Mouse (Mus musculus) limb, embryonic 11.5 days (tissue): ENCODE measurements around the gene Armh1. TPM values are rescaled to one million over a fixed set of nuclear protein-coding genes. Genes with fewer than 3 reads are reported as not detected.

Source experiments
- ATAC-seq: fragments of 200-750 bp; cut with Nextera tagmentation; 2 replicates; pipeline ENCODE4 v1.8.0; 2017; ENCODE audit warnings: low read depth; ENCODE audit not compliant: insufficient number of reproducible peaks, low FRiP score, low TSS enrichment
- DNase-seq: peaks from one replicate; pipeline ENCODE4 v3.0.0-alpha.2; 2015; ENCODE audit warnings: low spot score
- H3K27ac ChIP-seq: fragments of 300-500 bp; sonication (generic); replicated peaks from 2 replicates; pipeline ENCODE4 v1.5.1; 2014; ENCODE audit warnings: low read depth, mild to moderate bottlenecking, low read length
- H3K27me3 ChIP-seq: fragments of 300-500 bp; sonication (generic); 2 replicates; pipeline ENCODE4 v1.6.1; 2014; ENCODE audit warnings: mild to moderate bottlenecking, low read length, mixed read lengths; ENCODE audit not compliant: control insufficient read depth, insufficient read depth
- H3K36me3 ChIP-seq: fragments of 300-500 bp; sonication (generic); 2 replicates; pipeline ENCODE4 v1.6.1; 2014; ENCODE audit warnings: mild to moderate bottlenecking, low read length, moderate library complexity, mixed read lengths; ENCODE audit not compliant: control insufficient read depth, insufficient read depth
- H3K4me1 ChIP-seq: fragments of 300-500 bp; sonication (generic); 2 replicates; pipeline ENCODE4 v1.6.1; 2014; ENCODE audit warnings: low read length, mixed read lengths; ENCODE audit not compliant: control insufficient read depth, insufficient read depth
- H3K4me2 ChIP-seq: fragments of 300-500 bp; sonication (generic); 2 replicates; pipeline ENCODE4 v1.6.1; 2014; ENCODE audit warnings: low read depth, mild to moderate bottlenecking, moderate library complexity; ENCODE audit not compliant: severe bottlenecking
- H3K4me3 ChIP-seq: fragments of 300-500 bp; sonication (generic); 2 replicates; pipeline ENCODE4 v1.5.1; 2014; ENCODE audit warnings: low read depth, low read length
- H3K9ac ChIP-seq: fragments of 300-500 bp; sonication (generic); 2 replicates; pipeline ENCODE4 v1.6.1; 2014; ENCODE audit warnings: mild to moderate bottlenecking, low read length
- H3K9me3 ChIP-seq: fragments of 300-500 bp; sonication (generic); 2 replicates; pipeline ENCODE4 v1.6.1; 2016; ENCODE audit warnings: low read length; ENCODE audit not compliant: control insufficient read depth
- WGBS: fragments of 180-500 bp; shearing (Covaris S2); extraction: QIAGEN DNeasy Blood & Tissue Kit; methylation state at CpG from one replicate; pipeline ENCODE4 v1.1.7; 2014; 5-methylcytosine and 5-hydroxymethylcytosine counted together
- polyA plus RNA-seq: library from polyadenylated mRNA; unstranded; fragments of >200 nt; fragmentation: Nextera tagmentation; extraction: Ambion mirVana; gene quantifications from 2 replicates; pipeline ENCODE4 v1.2.1, GENCODE M21; 2014

The Armh1 gene
- 0.12 TPM in 1 of 2 replicates, not detected in the other for polyA plus RNA-seq

DNA sequence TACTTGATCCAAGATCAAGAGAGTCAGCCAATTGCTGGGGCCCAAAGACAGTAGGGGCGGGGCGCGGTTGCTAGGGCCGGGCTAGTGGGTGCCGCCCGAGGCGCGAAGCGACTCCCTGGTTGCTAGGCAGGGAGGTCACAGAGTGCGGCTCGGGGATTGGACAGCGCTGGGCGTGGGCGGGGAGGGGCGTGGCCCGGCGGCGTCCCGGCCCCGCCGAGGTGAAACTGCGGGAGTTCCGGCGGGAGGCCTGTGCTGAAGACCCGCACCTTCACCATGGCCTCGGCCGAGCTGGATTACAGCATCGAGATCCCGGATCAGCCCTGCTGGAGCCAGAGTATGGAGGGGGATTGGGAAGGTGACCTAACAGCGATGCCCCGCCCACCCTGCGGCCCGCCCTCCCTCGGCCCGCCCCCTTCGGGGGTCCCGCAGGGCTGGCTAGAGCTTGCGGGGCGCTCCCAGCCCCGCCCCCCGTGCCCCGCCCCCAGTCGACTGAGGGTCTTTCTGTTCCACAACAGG lies at the start of gene Armh1, which contains the start of gene Tmem53:
Gene Armh1, minus strand, starts transcription at position 325 of the 516 bp plus-strand sequence.
Gene Tmem53, plus strand, starts transcription at position 151 of the 516 bp plus-strand sequence.
- peak within 1 kb of the TSS; percentile 58 for H3K4me3 ChIP-seq
- ATAC-seq (peak; percentile 98), DNase-seq (peak; percentile 96)
- peak within 1 kb of the TSS; percentile 76; the same call in 1 of the 2 replicates for H3K27ac ChIP-seq
- H3K9ac ChIP-seq: peak within 1 kb of the TSS; percentile 64
- H3K4me1 ChIP-seq: peaks cover 7% of the 10 kb centered on the region; the same call in 1 of the 2 replicates
- no peaks in the 10 kb centered on the region for H3K36me3 ChIP-seq
- no peaks in the 10 kb centered on the region for H3K9me3 ChIP-seq
- no peaks in the 10 kb centered on the region for H3K27me3 ChIP-seq
- peak within 1 kb of the TSS; percentile 46 for H3K4me2 ChIP-seq
- under 1% methylated on average over 26 of the region's 43 CpGs for WGBS

DNA sequence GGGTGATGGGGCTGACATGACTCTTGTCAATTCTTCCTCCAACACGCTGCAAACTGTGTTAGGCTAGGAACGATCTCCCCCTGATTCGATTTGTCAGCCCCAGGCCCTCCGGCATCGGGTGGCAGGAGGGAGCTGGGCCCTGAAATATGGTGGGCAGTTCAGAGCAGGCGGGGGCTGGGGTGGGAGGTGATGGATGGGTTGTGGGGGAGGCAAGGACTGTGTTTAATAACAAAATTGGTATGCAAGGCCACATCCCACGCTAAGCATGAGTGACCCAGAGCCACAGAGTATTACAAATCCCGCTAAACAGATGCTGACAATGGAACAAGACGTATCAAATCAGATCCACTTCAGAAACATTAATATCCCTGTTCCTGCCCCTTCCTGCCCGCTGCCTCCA lies 48.0 kb upstream of the Armh1 start:
- DNase-seq (no peak), ATAC-seq (no peak)
- no peak overlapping the region for H3K27ac ChIP-seq
- H3K9me3 ChIP-seq: no peaks in the 10 kb centered on the region
- H3K4me2 ChIP-seq: no peak overlapping the region
- H3K27me3 ChIP-seq: peaks cover 22% of the 10 kb centered on the region
- H3K9ac ChIP-seq: no peak overlapping the region
- H3K36me3 ChIP-seq: no peaks in the 10 kb centered on the region
- peaks cover 12% of the 10 kb centered on the region; the same call in 1 of the 2 replicates for H3K4me1 ChIP-seq
- 65% methylated on average over 10 of the region's 10 CpGs for WGBS
- no peak overlapping the region for H3K4me3 ChIP-seq

DNA sequence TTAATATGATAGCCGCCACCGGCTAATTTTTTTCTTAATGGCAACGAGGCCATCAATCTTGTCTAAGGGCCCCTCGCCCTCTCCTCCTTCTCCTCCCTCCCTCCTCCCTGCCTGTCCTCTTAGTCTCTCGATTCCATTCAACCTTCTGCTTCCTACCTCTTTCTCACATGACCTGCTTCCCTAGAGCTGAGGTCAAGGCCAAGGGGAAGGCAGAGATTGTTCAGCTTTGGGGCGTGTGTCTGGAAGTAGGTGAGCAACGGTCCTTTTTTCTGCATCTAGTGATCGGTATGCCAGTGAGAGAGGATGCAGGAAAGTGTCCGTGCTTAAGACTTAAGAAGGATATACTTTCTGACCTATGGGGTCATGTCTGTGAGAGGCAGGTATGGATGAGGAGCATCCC lies 45.9 kb upstream of the Armh1 start:
- no peak overlapping the region for H3K9ac ChIP-seq
- no peaks in the 10 kb centered on the region for H3K4me1 ChIP-seq
- no peaks in the 10 kb centered on the region for H3K9me3 ChIP-seq
- H3K36me3 ChIP-seq: no peaks in the 10 kb centered on the region
- no peak for DNase-seq
- no peak overlapping the region for H3K27ac ChIP-seq
- peaks cover 5% of the 10 kb centered on the region for H3K27me3 ChIP-seq
- no peak overlapping the region for H3K4me3 ChIP-seq
- no peak for ATAC-seq
- H3K4me2 ChIP-seq: no peak overlapping the region
- WGBS: 61% methylated on average over 9 of the region's 9 CpGs

DNA sequence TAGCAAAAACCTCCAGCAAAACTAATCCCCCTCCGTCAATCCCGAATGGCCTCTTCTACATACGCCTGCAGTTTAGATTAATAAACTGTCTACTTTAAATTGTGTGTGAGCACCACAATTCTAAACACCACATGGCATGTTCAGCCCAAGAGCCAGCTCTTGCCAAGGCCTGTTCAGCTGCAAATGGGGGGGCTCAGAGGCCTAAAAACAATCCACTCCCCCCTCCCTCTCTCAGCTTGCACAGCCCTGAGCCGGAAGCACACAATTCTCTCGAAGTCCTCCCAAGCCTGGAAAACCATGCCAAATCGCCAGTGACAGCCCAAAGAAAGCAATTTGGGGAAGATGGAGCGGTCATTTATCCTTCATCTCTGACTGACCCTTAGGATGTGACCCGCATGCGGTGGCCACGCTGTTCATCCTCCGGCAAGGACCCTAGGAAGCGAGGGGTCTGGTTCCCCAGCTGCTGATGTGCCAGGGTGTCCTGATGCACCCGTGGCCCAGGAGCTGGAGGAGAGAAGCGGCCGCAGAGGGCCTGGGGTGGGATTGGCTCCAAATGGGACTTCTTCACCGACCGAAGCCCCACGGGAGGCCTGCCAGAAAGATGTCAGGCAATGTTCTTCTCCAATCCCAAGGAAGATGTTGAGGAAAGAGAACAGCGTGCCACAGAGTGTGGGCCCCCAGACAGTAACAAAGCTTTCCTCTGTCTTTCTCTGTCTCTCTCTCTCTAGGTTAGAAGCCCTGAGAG lies 45.1 kb upstream of the Armh1 start:
- Histone ChIP-seq H3K36me3 (no peaks in the 10 kb centered on the region), H3K4me3 (no peak overlapping the region), H3K9ac (no peak overlapping the region), H3K27ac (no peak overlapping the region), H3K9me3 (no peaks in the 10 kb centered on the region), H3K4me2 (no peak overlapping the region), H3K4me1 (no peaks in the 10 kb centered on the region), H3K27me3 (no peaks in the 10 kb centered on the region)
- DNase-seq: no peak
- 79% methylated on average over 19 of the region's 19 CpGs for WGBS
- no peak for ATAC-seq

DNA sequence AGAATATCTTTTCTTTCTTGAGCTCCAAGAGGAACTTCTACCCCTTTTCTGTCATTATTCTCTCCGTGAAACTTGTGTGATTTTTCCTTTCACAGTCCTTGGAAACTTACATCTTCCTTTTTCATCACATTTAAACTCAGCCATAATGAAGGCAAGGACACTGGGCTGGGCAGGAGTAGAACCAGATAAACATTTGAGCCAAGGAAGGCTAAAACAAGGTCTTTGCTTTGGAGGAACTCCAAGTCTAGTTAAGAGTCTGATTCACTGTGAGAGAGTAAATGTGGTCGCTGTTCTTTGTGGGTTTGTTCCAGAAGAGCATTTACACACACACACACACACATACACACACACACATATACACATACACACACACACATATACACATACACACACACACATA lies 39.8 kb upstream of the Armh1 start:
- Histone ChIP-seq H3K4me3 (no peak overlapping the region), H3K27me3 (no peaks in the 10 kb centered on the region), H3K9ac (no peak overlapping the region), H3K4me2 (no peak overlapping the region), H3K9me3 (no peaks in the 10 kb centered on the region), H3K36me3 (no peaks in the 10 kb centered on the region; the same call in 1 of the 2 replicates), H3K4me1 (peaks cover 11% of the 10 kb centered on the region), H3K27ac (no peak overlapping the region)
- DNase-seq (no peak), ATAC-seq (no peak)
- 87% methylated on average over 2 of the region's 2 CpGs for WGBS

DNA sequence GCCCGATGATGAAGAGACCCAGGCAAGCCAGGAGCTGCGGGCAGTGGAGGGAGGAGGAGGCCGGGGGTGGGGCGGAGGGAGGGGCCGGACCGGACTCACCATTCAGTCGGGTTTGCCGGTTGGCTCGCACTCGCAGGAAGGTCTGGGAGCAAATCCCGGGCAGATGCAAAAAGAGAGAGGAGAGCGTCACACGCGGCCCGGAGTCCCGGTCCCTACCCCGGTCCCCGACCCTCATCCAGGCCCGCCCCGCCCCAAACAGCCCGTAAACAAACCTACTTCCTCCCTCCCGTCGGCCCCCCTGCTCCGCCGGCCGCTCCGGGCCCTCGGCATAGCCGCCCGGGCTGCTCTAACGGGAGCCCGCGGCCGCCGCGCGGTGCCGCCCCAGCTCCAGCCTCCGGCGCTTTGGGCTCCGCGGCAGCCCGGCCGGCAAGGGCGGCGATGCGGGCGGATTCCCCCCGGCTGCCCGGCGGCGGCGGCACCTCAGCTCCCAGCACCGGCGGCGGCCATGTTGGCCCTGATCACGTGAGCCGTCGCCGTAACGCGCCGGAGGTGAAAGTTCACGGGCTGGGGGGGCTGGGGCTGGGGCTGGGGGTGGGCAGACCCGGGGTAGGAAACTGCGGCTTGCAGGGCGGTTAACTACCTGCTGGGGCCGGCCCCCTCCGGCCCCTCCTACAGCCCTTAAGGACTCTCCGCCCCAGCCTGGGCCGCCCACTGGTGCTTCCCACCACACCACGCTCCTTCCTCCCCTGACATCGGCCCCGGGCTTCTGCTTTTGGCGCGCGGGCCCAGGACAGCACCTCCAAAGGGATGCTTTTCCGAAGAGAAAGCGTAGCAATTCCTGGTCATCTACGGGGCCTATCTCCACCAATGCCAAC lies 37.2 kb upstream of the Armh1 start:
- Histone ChIP-seq H3K27me3 (no peaks in the 10 kb centered on the region), H3K4me3 (peak overlapping the region; percentile 64), H3K27ac (peak overlapping the region; percentile 97), H3K9ac (peak overlapping the region; percentile 86), H3K9me3 (no peaks in the 10 kb centered on the region), H3K4me1 (peaks cover 12% of the 10 kb centered on the region), H3K4me2 (peak overlapping the region; percentile 53), H3K36me3 (peaks cover 13% of the 10 kb centered on the region; the same call in 1 of the 2 replicates)
- DNase-seq (peak; percentile 86), ATAC-seq (peak; percentile 93)
- under 1% methylated on average over 68 of the region's 80 CpGs for WGBS

DNA sequence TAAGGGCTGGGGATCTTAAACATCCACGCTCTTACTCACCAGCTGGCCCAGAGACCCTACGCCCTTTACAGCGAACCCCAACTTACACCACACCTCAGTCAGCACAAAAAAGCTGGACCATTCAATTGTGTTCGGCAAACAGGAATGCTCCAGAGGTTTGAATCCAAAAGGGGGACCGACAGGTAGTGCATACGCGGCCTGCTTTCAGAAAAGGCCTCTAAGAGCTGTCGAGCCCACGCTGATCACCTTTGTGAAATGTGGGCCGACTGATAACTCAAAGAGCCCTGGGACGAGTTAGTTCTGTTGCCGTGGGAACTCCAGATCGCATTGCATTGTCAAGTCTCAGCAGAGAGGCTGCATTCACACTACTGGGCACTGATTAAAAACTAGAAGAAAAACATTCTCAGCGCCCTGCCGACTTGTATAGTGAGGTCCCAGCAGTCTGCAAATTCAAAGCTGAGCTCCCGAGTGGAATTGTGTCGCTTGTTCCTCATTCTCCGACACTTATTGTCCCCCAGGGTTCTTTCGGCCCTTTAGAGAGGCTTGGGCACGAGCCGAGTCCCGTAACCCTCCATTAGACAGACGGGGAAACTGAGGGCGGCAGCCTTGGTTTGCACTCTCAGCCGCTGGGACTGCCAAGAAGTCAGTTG lies 36.5 kb upstream of the Armh1 start:
- 30% methylated on average over 25 of the region's 25 CpGs for WGBS
- Histone ChIP-seq H3K9me3 (no peaks in the 10 kb centered on the region), H3K9ac (peak overlapping the region; percentile 86), H3K4me2 (peak overlapping the region; percentile 53), H3K27ac (peak overlapping the region; percentile 97), H3K36me3 (peaks cover 13% of the 10 kb centered on the region; the same call in 1 of the 2 replicates), H3K27me3 (no peaks in the 10 kb centered on the region), H3K4me1 (peaks cover 17% of the 10 kb centered on the region), H3K4me3 (peak overlapping the region; percentile 64)
- no peak for ATAC-seq
- no peak for DNase-seq

DNA sequence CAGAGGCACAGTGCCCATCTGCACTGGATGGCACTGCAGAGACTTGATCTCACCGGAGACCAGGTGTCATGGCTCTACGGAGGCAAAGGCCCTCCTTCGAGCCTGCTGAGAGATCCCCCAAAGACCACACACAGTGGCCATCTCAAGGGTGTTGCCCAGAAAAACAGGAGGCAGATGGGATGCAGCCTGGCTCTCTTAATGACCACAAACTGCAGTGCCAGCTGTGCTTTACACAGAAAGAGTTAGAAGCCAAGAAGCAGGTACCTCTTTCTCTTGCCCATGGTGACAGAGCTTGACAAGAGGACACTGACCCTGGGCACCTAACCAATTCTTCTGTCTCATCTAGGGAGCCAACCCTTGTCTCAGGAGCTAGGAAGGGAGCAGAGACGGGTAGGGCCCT lies 32.4 kb upstream of the Armh1 start:
- Histone ChIP-seq H3K36me3 (peaks cover 13% of the 10 kb centered on the region), H3K4me3 (no peak overlapping the region)

More for the DNA sequence above, 32.4 kb upstream of the Armh1 start:
- Histone ChIP-seq H3K4me1 (peaks cover 34% of the 10 kb centered on the region), H3K9ac (no peak overlapping the region), H3K27ac (no peak overlapping the region), H3K27me3 (no peaks in the 10 kb centered on the region), H3K4me2 (no peak overlapping the region), H3K9me3 (no peaks in the 10 kb centered on the region)
- ATAC-seq: no peak
- WGBS: 40% methylated on average over 4 of the region's 4 CpGs
- no peak for DNase-seq
